Mouse (Mus musculus) erythroid progenitor cell, adult 5-6 weeks (primary cell): Measurements from ENCODE around the gene Cnot3. TPM values are rescaled to one million over a fixed set of nuclear protein-coding genes. Genes with fewer than 3 reads are reported as not detected.

Experiments used
- ATAC-seq: replicated peaks from 2 replicates; pipeline ENCODE4 v1.8.0; 2016; ENCODE audit warnings: moderate number of reproducible peaks, mild to moderate bottlenecking, moderate TSS enrichment, inconsistent platforms; ENCODE audit not compliant: poor library complexity, low FRiP score, severe bottlenecking
- total RNA-seq, 2 experiments: library from RNA; stranded (forward) in 1 of 2; stranded (reverse) in 1 of 2; fragments of 150-400 nt in 1 of 2; fragments of 186-747, 209-891 nt in 1 of 2; gene quantifications; 2 replicates each; pipeline versions ENCODE4 v1.2.3 to v1.2.4; 2015 to 2017; ENCODE audit warnings: low replicate concordance in 2 of 2

The Cnot3 gene
- total RNA-seq, 2 experiments from 2014 or later: 91.2 to 109 TPM

DNA sequence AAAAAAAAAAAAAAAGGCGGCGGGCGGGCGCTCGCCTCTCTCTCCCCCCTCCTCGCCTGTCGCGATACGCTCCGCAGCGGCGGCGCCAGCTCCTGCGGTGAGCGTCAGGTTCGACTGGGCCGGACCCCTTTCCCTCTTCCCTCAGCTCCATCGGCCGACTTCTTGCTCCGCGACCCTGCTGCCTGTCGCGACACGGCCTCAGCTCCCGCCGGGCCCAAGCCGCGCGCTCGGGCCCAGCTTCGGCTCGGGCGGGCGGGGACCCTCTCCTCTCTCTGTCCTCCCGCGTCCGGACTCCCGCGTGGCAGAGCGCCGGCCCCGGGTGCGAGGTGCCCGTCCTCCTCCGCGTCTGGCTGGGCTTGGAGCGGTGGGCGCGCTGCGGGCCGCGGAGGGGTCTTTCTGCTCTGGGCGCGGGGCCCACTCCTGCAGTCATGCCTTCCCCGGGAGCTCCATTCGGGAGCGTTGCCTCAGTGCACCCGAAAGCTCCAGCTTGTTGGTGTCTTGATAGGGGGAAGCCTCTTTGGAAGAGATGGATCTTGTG lies 489 bp downstream of the Cnot3 start:
- ATAC-seq: peak; percentile 20; the same call in 1 of the 2 replicates

- ATAC-seq: no peak
Observed at GRCm38 (mm10) chr7:3646188-3646587, 1.1 kb downstream of the Cnot3 start.

DNA sequence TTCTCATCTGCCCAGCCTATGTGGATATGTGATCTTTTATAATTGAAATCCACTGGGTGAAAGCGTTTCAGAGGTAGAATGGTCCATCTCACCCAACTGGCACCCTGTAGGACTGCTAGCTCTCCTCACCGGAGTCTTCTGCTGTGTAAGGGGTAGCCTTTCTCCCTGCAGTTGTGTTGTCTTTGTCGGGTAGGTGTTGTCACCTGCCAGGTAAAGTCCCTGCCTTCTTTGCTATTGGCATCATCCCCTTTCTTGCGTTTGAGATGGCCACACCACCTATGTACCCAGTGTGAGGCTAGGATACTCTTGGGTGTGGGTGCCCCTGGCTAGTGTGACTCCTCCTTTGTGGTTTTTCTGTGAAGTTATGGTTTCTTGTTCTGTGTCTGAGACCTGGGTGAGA lies 1.6 kb downstream of the Cnot3 start:
- ATAC-seq: no peak

DNA sequence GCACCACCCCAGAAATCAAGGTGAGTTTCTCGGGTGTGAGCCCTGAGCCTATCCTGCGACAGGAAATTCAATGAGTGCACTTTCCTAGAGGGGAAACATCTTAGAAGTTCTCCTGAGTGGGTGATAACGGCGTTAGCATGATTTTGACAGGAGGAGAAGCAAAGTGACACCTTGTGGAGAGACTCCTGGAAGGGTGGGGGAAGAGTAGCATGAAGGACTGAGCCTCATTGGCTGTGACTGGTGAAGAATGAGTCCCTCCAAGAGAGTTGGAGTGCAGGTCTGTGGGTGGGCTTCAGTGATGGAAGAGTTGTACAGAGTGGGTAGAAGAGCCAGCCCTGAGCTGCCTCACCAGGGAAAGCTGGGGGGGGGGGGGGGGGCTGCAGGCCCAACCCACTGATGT lies 11.9 kb downstream of the Cnot3 start:
- no peak for ATAC-seq

GRCm38 (mm10) chr7:3658578-3658977 lies 13.5 kb downstream of the Cnot3 start:
- no peak for ATAC-seq

DNA sequence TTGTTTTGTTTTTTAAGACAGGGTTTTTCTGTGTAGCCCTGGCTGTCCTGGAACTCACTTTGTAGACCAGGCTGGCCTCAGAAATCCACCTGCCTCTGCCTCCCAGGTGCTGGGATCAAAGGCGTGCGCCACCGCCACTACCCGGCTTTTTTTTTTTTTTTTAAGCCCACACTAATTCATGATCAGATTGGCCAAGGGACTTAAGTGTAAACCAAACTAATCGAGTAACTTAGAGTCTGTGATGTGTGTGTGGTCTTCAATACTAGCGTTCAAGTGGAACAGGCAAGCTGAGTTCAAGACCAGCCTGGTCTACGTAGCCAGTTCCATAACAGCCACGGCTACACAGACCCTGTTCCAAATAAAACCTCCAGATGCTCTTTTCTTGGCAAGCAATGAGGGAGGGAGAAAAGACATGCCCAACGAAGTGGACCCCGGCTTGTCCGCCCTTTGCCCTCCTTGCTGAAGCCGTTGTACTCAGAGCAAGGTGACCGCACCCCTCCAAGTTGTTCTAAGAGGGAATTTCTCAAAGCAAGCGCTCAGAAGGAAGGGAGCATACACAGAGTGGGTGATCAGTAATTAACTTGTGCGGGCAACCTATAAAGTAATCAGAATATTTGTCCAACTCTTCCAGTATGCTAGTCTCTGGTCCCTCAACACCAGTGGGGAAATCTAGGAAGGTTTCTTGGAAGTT lies 19.6 kb downstream of the Cnot3 start:
- peak; percentile 35; the same call in 1 of the 2 replicates for ATAC-seq

DNA sequence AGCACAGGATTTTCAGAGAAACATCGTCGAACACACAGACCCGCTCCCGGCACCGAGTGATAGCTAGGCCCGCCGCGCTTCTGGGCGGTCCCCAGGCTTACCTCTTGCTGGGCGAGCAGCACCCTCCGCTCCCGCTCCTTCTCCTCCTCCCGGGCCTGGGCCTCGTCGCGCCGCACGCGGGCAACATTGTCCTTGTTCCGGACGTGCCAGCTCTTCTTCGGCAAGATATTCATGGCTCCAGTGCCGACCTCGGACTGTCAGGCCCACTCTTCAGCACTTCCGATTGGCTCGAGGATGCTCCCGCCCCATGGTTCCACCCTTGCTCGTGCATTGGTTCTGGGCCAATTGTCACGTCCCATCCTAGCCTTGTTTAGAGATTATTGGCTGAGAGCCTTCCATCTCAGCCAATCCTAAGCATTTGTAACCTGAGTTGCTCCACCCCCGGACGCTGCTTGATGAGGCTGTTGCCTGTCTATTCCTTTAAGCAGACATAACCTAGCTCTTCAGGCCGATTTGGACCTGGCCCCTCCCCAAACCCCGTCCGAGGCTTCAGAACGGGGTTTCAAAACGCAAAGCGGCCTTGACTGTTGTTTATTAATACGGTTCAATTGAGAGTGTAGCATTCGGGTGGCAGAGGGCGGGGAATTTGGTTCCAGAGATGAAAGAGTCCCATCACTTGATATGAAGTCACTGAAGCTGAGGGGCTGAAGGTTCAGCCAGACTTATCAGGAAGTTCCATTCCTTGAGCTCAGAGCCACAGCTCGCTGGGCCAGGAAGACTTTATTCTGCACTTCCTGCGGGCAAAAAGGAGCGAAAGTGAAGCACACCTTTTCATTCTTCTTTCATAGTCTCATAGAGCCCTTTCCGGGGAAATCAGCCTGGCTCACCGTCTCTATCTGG lies 20.4 kb downstream of the Cnot3 start, which contains the start of gene Leng1:
Gene Leng1 (minus strand): TSS at position 626 of the 900 bp plus-strand sequence.
- ATAC-seq: peak; percentile 95

GRCm38 (mm10) chr7:3666921-3667391 lies 21.9 kb downstream of the Cnot3 start:
- no peak for ATAC-seq

DNA sequence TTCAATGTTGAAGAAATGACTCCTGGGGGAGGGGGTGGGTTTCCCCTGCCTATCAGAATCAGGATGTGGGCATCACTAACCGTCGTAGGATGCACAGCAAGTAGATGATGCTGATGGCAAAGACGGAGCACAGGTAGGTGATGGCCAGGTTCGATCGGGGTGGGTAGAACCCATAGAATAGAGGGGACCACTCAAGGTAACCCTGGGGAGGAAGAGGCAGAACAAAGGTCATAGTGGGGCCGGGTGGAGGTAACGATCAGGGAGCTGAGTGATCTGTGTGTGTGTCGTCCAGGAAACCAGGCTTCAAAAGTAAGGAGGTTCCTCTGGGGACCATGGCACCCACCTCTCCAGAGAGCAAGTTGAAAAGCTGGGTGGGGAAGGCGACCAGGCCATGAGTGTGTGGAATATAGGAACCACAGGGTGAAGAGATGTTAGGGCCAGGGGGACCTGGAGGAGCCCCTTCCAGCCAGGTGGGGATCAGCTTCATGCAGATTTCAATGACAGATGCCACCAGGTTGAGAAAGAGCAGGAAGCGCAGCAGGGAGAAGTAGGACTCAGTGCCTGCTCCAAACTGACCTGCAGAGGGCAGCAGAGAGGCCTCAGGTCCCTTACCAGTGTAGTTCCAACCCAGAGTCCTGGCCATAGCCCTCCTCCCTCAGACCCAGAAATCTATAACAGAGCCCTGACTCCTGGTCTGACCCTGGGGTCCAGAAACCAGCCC lies 29.6 kb downstream of the Cnot3 start:
- ATAC-seq: peak; percentile 86

DNA sequence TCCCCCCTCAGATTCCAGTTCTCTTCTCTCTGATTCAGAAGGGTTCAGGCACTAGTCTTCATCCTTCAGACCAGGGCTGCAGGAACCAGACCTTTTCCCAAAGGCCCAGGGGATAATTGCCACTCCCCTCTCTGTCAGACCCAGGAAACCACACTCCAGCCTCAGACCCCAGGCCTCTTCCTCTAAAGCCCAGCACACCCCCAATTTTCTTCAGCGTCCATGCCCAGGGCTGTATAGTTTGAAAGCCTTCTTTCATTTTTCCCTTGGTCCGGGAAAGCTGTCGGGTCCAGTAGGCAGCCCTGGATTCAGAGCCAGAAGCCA lies 30.1 kb downstream of the Cnot3 start:
- 0 out of 2 replicates have a peak, but pooled peaks have one; percentile 27 for ATAC-seq

GRCm38 (mm10) chr7:3676371-3676770 lies 31.3 kb downstream of the Cnot3 start:
- ATAC-seq: no peak

DNA sequence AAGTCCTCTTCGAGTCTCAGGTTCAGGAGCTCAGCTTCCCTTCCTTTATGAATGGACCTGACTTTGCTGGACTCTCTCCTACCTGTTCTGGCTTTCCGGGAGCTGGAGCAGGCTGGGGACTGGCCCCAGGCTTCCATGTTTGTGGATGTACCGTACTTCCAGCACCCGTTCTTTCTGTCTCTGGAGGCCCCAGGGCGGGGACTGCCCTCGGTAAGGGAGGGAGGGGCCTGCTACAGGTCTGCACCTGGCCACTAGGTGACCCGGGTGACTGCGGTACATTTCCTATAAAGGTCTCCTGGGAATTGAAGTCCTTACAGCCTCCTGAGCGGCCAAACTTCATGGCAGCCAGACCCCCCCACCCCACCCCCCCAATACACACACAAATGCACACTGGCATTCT lies 32.3 kb downstream of the Cnot3 start, which contains the start of gene Tmc4:
Gene Tmc4 (minus strand): TSS at position 212 of the 400 bp plus-strand sequence.
- no peak for ATAC-seq

- no peak for ATAC-seq
Observed at GRCm38 (mm10) chr7:3683908-3684550, 39.0 kb downstream of the Cnot3 start.

DNA sequence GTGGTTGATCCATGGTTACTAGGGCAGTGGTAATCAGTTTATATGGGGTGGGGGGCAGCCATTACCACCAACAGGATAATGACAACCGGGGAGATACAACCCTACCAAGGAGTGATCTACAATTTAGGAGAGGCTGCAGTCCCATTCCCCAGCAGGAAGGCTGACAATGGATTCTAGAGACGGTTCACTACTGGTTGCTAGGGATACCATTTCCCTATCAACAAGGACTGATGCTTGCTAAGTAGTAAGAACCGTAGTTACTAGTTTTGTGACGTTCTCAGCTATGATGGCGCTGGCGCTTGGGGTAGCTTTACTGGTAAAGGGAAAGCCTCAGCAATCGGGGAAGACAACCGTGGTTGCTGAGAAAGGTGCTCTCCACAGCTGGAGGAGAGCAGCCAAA lies 39.6 kb downstream of the Cnot3 start:
- no peak for ATAC-seq

GRCm38 (mm10) chr7:3685400-3686187 lies 40.5 kb downstream of the Cnot3 start:
- ATAC-seq: no peak

GRCm38 (mm10) chr7:3691919-3692318 lies 46.9 kb downstream of the Cnot3 start:
- no peak for ATAC-seq

DNA sequence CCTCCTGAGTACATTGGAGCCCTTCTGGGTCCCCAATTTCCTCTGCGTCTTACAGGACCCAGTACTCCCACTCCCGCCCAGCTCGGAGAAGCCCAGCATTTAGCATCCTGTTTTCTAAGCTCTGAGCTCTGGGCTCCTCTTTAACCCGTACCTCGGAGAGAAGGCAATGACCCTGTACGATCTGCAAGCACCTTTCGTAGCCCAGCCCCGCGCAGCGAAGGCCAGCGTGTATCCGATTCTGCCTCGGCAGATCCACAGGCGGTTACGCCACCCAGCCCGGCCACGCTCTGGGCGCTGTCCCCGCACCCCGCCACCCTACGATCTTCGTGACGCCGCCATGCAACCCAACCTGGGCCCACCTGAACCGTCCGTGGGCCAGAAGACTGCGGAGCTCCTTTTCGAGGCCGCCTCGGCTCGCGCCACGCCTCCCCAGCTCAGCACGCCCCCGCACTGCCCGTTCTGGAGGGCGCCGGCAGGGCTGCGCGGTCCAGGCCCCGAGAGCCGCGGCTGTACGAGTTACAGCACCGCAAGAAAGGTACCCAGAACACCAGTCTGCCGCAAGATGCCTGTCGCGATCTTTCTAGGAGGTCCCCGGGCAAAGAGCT lies 47.4 kb downstream of the Cnot3 start, which contains the start of gene Tsen34:
Gene Tsen34 (plus strand): TSS at position 482 of the 605 bp plus-strand sequence.
- no peak for ATAC-seq
